Mouse (Mus musculus): ENCODE data around the gene Cds1. TPM values are rescaled to one million over a fixed set of nuclear protein-coding genes. Genes with fewer than 3 reads are reported as not detected.

Cds1 gene
- total RNA-seq (2023) = 0.34 TPM

DNA sequence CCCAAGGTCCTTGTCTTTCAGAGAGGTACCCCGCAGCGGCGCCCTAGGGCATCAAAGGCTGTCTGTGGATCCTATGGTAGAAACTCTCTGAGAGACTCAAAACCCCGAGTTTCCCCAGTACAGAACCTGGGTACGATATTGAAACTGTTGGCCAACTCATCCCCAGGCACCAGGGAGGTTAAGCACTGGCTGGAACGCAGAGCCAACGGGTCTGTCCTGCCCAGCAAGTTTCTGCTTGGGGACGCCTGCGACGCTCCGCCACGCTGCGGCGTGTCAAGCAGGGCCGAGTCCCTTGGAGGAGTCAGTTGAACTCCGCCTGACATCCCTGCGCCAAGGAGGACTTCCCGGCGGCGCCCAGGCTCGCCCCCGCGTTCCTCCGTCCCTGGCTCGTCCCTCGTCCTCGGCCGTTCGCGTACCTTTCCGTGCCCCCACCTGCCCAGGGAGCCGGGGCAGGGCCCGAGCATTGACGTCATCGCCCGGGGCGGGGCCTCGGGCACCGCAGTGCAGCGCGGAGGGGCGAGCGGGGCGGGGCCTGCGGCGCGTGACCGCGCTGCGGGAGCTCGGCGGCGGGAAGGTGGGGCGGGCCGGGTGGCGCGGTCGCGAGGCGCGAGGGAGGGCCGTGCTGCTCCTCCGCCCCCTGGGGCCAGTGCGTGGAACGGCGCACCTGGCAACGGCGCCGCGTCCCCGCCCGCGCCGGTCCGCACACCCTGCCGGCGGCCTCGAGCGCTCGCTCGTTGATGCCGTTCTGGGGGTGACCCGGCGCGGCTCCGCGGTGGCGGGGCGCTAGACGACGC is at the start of gene Cds1:
Gene Cds1 (plus strand): TSS at position 577 of the 794 bp plus-strand sequence.

Other genes with a start within 250 kb of the Cds1 start
- gene Nkx6-1, start 100.1 kb upstream of the Cds1 start, total RNA-seq (2023) = not detected